Mouse (Mus musculus) R1 (cell line): ENCODE results near the gene Nr1d1.

ENCODE experiments used
- DNase-seq: peaks from one replicate; pipeline ENCODE4 v3.0.0-alpha.2; 2018; ENCODE audit warnings: low read depth, low spot score

The Nr1d1 gene

GRCm38 (mm10) chr11:98774582-98775347, at the start of gene Nr1d1:
Gene Nr1d1, minus strand, starts transcription at chr11:98775333.
- DNase-seq: no peak

DNA sequence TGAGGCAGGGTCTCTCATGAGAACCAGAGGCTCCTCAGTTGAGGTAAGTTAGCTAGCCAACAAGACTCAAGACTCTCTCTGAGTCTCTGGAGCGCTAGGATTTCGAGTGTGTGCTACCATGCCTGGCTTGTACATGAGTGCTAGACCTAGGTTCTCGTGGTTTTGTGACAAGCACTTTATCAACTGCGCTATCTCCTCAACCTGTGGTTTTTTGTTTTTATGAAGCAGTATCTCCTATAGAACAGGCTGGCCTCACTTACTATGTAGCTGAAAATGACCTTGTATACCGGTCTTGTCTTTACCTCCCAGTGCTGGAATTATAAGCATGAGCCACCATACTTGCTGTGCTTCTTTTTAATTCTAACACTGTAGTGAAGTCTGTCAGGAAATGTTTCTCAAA, 45.8 kb upstream of the Nr1d1 start:
- no peak for DNase-seq

DNA sequence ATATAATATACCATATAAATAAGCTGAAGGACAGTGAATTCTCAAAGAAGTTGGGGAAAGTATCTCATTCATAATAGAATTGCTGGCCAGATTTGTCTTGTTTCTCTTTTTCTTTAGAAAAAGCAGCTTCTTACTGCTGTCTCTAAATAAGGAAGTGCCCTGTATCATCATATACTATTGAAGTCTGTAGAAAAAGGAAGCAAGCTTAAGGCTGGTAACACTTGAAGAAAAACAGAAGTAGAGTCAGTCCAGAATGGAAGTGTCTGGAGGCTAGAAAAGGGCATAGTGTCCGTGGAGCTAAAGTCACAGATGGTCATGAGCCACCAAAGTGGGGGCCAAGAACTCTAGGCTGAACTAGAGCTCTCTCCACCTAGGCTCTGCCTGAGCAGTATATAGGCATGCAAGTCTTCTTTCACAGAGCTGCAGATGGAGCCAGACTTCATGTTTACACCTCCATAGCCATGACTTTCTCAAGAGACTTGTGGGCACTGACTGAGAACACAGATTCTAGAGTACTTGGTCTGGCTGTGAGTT, 41.6 kb upstream of the Nr1d1 start:
- DNase-seq: no peak

DNA sequence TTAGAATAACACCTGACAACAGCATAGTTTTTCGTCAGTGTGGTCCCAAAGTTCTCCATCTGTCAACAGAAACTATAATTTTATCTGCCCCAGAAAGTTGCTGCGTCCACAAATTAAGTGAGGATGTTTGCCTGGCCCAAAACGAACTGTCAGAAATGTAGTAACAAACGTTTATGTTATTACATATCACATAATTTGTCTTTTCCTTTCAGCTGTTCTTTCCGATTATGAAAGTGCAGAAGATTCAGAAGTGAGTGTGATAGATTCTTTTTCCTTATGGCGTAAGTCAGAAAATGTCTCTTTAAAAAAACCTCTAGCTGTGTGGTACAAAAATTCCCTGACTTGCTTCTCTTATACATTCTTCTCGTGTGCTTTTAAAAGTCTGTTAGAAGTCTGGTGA, 35.6 kb upstream of the Nr1d1 start:
- no peak for DNase-seq

DNA sequence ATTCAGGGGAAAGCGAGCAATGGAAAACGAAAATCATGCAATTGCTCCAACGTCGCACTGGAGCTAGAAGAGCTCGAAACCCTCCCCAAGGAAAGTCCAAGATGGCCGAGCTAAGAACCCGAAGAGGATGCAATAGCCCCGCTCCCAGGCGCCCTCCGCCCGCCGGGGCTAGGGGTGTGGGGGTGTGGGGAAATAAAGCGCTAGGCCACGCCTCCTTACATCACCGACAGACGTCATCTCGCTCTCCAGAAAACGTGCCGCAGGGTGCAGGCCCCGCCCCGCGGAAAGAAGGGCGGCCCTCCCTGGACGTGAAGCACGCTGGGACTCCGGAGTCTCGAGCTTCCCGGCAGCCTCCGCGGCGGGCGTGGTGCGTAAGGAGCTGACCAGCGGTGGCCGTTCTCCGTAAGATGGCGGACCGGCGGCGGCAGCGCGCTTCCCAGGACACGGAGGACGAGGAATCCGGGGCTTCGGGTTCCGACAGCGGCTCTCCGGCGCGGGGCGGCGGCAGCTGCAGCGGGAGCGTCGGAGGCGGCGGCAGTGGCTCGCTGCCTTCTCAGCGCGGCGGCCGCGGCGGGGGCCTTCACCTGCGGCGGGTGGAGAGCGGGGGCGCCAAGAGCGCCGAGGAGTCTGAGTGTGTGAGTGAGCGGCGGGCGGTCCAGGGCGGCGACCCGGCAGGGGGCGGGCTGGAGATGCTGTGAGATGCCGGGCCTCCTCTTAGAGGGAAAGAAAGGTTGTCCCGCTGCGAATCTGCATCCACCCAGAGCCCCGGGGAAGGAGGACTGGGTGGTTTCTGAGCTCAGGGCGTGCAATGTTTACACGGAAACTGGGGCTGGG, 34.5 kb upstream of the Nr1d1 start:
- DNase-seq: peak; percentile 98

DNA sequence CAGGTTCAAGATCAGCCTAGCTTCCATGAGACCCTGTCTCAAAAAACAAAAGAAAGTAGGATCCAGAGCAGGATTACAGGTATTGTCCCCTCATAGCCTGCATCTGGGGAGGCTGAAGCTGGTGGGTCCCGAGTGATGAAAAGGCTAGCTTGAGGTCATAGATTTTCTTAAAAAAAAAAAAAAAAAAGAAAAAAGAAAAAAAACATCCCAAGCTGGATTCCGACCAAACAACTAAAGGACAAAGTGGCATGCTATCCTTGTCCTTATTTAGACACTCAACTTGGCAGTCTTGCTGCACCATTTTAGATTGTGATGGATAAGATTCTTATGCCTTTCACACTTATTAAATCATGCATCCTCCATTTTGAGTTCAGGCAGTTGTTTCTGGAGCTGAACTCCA, 33.3 kb upstream of the Nr1d1 start:
- no peak for DNase-seq

DNA sequence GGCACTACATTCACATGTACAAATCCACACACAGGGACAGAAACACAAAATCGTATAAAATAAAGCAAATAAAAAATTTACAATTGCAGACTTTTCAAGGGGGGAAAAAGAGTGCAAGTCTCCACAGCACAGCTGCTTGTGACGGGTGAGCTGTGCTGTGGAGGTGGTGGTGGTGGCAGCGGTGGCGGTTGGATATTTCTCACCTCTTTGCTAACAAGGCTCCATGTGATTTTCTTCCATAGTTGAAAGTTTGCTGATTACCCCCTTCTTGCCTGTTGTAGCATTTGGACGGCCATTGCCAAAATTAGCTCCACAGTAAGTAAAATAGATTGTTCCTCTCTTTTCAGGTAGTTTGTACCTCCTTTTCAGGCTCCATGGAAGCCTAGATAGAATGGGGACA, 29.5 kb upstream of the Nr1d1 start, which contains the start of gene Casc3:
Casc3 (plus strand) TSS at position 301 of the 400 bp plus-strand sequence.
- no peak for DNase-seq

DNA sequence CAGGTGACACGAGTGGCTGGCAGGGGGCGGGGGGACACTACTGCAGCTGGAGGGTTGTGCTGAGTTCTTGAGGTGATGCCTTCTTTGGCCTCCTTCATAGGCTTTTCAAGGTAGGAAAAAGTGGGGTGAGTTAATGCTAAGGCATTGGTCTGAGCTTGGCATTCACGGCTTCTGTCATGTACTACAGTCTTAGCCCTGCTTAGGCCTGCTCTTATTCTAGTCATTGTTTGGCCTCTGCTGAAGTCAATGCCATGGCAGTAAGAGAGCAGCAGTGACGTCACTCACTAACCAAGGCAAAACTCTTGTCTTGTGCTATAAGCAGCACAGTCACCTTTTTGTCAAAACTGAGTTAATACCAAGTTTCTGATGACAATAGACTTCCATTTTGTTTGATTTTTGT, 22.8 kb upstream of the Nr1d1 start:
- DNase-seq: no peak

DNA sequence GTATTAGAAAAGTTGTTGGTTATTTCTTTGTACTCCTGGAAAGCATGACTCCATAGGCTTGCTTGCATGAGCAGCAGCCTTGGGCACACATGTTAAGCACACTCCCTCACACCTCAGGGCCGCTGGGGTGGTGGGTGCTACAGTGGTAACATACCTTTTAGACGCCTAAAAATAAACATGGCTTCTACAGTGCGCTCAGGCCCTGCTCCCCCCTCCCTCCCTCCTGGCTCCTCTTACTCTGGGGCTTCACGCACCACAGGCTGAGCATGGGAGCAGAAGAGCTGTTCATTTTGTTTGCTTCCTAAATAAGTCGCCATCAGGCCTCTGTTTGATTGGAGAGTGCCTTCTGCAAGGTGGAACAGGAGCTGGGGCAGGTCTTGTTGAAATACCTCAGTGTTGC, 22.2 kb upstream of the Nr1d1 start:
- DNase-seq: no peak

DNA sequence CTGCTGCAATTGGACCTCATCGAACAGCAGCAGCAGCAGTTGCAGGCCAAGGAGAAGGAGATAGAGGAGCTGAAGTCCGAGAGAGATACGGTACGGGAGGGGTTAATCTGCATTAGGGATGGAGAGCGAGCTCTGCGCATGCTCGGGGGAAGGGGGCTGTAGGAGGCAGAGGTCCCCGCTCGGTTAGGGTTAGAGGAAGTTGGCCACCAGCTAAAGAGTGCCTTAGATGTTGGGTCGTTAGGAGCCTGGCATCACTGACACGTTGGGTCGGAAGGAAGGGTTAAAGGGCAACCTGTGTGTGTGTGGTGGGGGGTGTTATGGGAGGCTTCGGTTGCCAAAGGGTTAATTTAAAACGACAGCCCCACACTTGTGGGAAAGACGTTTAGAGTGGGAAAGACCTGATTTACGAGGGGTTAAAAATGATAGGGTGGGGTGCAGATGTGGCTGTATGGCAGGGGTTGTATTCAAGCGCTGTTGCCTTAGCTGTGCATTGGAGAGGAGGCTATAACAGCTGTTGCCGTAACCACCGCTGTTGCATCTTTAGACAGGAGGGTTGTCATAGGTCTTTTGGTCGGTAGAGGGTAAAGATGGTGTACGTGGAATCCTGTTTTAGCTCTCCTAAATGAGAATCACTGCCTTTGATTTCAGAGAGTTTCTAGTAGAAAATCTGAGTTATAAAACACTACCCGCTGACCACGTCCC, 21.5 kb upstream of the Nr1d1 start:
- peak; percentile 80 for DNase-seq

- no peak for DNase-seq
These were observed 20.8 kb upstream of the Nr1d1 start for GRCm38 (mm10) chr11:98795714-98796514.

DNA sequence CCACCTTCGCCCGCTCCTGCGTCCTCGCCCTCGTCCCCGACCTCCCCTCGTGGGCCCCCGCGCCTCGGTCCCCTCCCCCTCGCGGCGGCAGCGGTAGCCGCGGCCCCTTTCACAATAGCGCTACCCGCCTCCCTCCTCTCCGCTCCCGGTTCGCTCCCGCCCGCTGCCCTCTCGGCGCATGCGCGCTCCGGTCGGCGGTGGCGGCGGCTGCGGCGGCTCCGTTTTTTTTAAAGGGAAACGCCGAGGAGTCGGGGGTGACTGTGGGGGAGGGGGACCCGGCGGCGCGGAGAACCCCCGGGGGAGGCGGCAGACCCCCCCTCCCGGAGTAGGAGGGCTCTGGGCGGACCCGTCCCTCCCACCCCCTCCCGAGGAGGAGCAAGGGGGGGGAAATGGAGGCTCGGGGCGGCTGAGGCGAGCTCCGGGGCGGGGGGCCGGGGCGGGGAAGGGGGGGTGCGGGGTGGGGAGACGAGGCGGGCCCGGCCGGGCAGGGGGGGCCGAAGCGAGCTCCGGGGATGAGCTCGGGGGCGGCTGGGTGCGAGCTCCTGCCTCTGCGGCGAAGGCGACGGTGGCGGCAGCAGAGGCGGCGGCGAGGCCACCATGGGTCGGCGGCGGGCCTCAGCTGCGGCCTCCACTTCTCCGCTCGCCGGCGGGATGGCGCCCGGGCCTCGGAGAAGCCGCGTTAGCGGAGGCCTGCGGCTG, 20.0 kb upstream of the Nr1d1 start, which contains the start of gene Msl1:
Msl1 (plus strand) TSS at position 502 of the 699 bp plus-strand sequence.
- DNase-seq: no peak

- DNase-seq: peak; percentile 83
These were observed 19.4 kb upstream of the Nr1d1 start for GRCm38 (mm10) chr11:98794469-98795014.

GRCm38 (mm10) chr11:98792081-98792480, 16.9 kb upstream of the Nr1d1 start:
- DNase-seq: peak; percentile 86

DNA sequence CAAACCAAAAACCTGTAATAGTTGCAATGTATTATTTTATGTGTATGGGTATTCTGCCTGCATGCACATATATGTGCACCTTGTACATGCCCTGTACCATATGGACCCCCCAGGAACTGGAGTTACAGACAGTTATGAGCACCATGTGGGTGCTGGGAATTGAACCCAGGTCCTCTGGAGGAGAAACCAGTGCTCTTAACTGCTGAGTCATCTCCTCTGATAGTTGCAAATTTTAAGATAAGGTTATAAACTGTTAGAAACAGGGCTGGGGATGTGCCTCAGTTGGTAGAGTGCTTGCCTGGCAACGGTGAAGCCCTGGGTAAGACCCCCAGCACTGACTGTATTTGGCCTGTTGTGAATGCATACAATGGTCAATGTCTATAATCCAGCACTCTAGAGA, 16.3 kb upstream of the Nr1d1 start:
- no peak for DNase-seq

DNA sequence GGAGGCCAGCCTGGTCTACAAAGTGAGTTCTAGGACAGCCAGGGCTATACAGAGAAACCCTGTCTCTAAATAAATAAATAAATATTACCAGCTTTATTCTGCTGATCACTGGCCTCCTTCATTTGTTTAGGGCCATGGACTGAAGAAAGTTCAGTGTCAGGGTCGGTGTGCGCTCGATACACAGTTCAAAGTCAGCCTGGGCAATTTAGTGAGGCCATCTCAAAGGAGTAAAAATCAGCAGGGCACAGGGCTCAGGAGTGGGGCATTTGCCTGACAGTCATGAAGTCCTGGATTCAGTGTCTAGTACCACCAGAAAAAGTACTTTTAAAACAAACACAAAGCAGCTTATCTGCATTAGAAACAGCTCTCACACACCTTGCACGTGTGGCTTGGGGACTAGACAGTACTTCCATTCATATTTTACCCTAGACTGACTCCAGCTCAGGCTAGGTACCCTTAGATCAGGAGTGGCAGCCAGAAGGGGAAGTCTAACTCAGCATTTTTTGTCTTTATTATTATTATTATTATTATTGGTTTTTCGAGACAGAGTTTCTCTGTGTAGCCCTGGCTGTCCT, 15.6 kb upstream of the Nr1d1 start:
- DNase-seq: no peak

DNA sequence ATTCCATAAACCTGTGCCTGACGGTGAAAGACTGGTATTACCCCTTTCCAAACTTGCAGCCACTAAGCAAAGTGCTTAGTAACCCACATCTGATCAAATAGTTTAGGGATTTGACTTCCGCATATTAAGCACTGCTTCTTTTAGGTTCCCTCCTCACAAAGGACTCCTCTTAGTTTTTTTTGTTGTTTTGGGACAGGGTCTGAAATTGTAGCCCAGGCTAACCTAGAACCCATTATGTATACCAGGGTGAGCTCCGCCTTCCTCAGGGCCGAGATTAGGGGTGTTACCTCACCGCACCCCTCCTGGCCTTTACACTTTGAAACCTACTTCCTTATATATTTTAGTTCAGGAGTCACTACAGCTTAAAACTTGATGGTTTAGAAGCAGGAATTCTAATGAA, 14.7 kb upstream of the Nr1d1 start:
- no peak for DNase-seq

DNA sequence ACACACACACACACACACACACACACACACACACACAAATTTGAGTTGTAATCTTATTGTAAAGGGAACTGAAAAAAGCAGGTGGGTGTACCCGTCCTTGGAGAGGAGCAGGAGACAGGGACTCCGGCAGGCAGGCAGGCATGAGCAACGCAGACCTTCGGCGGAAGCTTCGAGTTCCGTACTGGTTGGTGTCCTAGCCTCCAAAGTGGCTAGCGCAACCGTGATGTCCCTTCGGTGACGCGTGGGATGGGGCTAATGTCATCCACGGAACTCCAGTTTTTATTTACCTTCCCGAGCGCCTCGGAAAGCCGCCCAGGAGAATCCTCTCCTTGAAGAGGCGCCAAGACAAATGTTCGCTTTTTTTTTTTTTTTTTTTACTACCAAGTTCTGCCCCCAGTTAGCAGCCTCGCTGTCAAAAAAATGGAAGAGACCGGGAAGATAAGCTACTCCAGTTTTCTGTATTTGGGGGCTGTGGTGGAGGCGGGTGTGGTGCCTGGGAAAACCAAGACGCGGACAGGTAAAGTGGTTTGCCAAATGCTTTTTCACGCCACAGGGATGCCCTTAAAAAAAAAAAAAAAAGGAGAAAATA, 14.2 kb upstream of the Nr1d1 start:
- no peak for DNase-seq

DNA sequence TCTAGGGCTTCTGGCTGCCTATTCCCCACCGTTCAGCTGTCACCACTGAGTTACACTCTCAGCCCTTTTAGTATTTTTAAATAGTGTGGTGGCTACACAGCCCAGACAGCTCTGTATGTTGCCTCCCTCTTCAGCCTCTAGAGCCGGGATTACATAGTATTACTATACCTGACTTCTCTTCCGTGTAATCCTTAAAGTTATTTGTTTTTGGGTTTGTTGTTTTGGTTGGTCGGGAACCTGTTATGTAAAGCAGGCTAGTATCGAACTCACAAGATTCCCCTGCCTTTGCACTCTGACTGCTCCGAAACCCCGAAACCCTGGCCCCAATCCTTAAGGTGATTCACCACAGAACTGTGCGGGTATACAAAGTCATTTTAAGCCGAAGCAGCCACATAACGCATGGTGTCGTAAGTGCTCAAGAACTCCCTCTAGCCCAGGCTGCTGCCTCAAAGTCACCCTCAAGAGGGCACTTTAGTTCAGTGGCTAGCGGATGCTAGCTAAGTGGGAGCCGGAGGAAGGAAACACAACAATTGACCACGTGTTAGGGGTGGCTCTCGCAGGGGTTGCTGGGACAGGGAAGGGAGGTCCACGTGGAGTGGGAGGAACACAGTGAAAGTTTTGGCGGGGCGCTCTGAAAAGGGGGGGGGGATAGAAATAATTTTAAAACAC, 13.6 kb upstream of the Nr1d1 start:
- peak; percentile 97 for DNase-seq
